Mouse (Mus musculus) ES-Bruce4 (cell line): ENCODE measurements at regions not wholly inside any gene's neighbourhood (a gene's known extent, or its start where the extent isn't known, plus 50 kb on each side); places are given as distances from the start of the nearest gene placed in this dataset.

ENCODE experiments used
- EP300 ChIP-seq: IDR thresholded peaks from 2 replicates; pipeline ENCODE4 v1.6.1; 2011; ENCODE audit warnings: low read depth, low read length; ENCODE audit not compliant: insufficient read depth
- POLR2A ChIP-seq: IDR thresholded peaks from one replicate; pipeline ENCODE4 v1.8.1; 2011; ENCODE audit warnings: low read length; ENCODE audit not compliant: insufficient read depth

- TF ChIP-seq EP300 = no peak
- TF ChIP-seq POLR2A = no peak
Observed at GRCm38 (mm10) chr1:39098154-39098553, 95.4 kb upstream of the Npas2 start.
